Mouse (Mus musculus): ENCODE results near the gene Xrra1. TPM values are rescaled to one million over a fixed set of nuclear protein-coding genes. Genes with fewer than 3 reads are reported as not detected.

The Xrra1 gene
- polyA plus RNA-seq, 1 experiment from 2014 or later: not detected

DNA sequence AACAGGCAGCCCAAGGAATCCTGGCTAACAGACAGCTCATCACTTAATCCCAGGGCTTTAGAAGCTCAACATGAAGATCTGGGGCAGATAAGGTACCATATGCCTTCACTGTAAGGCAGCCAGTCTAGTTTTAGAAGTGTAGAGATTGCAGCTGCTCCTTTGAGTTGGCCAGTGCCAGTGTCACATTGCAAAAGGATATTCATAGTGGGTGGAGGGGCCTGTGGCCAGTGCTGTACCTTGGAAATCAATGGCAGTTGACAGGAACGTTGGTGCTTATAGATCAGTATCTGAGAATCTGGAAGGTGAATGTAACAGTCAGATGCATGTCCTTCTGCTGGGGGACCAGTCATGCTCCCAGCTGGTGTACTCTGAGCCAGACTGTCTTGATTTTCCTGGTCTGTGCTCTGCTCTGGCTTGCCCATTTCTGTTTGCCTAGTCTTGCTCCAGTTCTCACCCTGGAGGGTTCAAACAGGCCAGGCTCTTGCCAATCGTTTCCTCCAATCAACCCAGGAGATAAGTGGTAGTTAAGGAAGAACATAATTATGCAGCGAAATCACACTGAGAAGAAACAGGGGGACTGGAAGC lies 45.6 kb downstream of the Xrra1 start:
- Histone ChIP-seq H3K4me2 (no peak overlapping the region), H3K9ac (no peak overlapping the region), H3K9me3 (replicated peaks) (no peaks in the 10 kb centered on the region), H3K4me1 (peaks cover 23% of the 10 kb centered on the region), H3K27me3 (replicated peaks) (peaks cover 10% of the 10 kb centered on the region), H3K27ac (no peak overlapping the region), H3K4me3 (no peak overlapping the region), H3K36me3 (no peaks in the 10 kb centered on the region)
- ATAC-seq: no peak
- 18% methylated on average over 3 of the region's 3 CpGs for WGBS (ENCODE audit: insufficient replicate concordance)

DNA sequence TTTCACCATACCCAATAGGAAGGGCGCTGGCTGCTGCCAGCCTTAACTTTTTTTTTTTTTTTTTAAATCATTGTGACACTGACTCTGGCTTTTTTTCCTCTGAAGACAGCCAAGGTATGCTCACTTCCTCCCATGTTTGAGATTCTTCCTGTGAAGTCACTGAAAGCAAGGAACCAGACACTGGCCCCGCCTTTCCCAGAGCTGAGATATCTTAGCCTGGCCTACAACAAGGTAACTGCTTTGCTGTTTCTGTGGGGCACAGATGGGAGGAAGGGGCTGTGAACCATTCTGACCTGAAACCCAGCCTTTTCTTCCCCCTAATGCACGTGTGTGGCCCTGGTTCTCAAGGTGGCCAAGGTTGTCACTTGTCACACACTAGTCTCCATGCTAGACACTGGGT lies 47.4 kb downstream of the Xrra1 start:
- no peak overlapping the region for H3K9ac ChIP-seq

DNA sequence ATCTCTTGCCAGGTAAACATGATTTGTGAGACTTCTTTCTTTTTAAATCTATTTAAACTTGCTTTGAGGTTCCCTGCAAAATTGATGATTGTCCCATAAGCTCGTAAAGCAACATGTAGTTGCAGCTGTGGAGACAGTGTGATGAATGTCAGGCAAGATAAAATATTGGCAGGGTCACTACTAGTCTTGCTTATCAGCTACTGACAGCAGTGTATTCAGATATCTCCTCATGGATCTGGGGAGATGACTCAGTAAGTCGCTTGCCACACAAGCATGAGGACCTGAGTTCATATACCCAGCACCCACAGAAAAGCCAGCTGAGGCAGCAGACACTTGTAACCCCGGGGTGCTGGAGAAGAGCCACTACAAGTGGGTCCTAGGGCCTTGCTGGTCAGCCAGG lies 48.5 kb downstream of the Xrra1 start:
- 25% methylated on average over 3 of the region's 3 CpGs for WGBS (ENCODE audit: insufficient replicate concordance)
- H3K9ac ChIP-seq: no peak overlapping the region
- H3K4me3 ChIP-seq: no peak overlapping the region
- ATAC-seq: peak; percentile 71
- H3K27ac ChIP-seq: no peak overlapping the region
- no peaks in the 10 kb centered on the region for H3K9me3 ChIP-seq (replicated peaks)
- H3K27me3 ChIP-seq (replicated peaks): 0 out of 2 replicates have a peak, but pooled peaks cover 5% of the 10 kb centered on the region
- no peak overlapping the region for H3K4me2 ChIP-seq
- peaks cover 23% of the 10 kb centered on the region for H3K4me1 ChIP-seq
- no peaks in the 10 kb centered on the region for H3K36me3 ChIP-seq

More for the DNA sequence above, 47.4 kb downstream of the Xrra1 start:
- Histone ChIP-seq H3K36me3 (no peaks in the 10 kb centered on the region), H3K4me2 (no peak overlapping the region), H3K27ac (no peak overlapping the region), H3K4me3 (no peak overlapping the region), H3K27me3 (replicated peaks) (peaks cover 11% of the 10 kb centered on the region), H3K4me1 (peaks cover 23% of the 10 kb centered on the region), H3K9me3 (replicated peaks) (no peaks in the 10 kb centered on the region)
- 63% methylated on average over 3 of the region's 3 CpGs for whole genome bisulfite sequencing (ENCODE audit: insufficient replicate concordance)
- ATAC-seq: no peak

DNA sequence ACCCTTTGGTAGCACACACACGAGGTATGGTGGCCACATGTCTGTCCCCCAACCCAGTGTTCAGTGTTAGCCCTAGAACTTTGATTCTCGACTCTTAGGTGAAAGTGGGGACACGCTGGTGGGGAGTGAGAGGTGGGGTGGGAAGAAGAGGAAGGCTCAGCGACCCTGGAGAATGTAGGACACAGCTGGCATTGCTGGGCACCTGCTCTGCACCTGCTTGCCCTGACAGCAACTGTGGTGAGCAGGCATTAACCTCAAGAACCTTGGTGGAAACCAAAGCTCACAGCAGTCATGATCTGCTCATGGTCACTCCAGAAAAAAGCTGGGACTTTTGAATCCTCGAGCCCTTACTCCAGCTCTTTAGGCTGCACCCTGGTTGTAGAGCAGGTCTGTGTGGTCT lies 52.1 kb downstream of the Xrra1 start:
- Histone ChIP-seq H3K9me3 (replicated peaks) (no peaks in the 10 kb centered on the region), H3K36me3 (no peaks in the 10 kb centered on the region), H3K4me1 (peaks cover 23% of the 10 kb centered on the region), H3K27me3 (replicated peaks) (peaks cover 26% of the 10 kb centered on the region), H3K9ac (no peak overlapping the region), H3K4me2 (no peak overlapping the region), H3K27ac (no peak overlapping the region), H3K4me3 (no peak overlapping the region)
- ATAC-seq: no peak
- 46% methylated on average over 5 of the region's 5 CpGs for WGBS (ENCODE audit: insufficient replicate concordance)

DNA sequence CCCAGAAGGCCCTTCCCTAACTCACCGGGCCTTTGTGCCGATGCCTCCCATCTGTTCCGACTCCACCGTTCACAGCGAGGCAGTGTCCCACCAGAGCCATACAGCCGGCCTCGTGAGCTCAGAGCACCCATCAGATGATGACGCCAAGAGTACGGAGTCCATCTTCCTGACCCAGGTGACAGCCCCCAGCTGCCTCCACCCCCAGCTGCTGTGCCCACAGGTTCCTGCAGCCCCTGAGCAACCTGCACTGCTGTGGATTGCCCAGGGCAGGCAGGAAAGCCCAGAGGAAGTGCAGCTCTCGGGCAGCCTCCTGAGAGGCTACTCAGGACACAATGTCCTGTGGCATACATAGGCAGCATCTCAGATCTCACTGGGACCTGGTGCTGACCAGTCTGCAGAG lies 55.4 kb downstream of the Xrra1 start:
- H3K27me3 ChIP-seq (replicated peaks): peaks cover 59% of the 10 kb centered on the region
- peaks cover 12% of the 10 kb centered on the region for H3K4me1 ChIP-seq
- no peak for ATAC-seq
- WGBS (ENCODE audit: insufficient replicate concordance): 73% methylated on average over 10 of the region's 10 CpGs
- no peaks in the 10 kb centered on the region for H3K36me3 ChIP-seq
- no peak overlapping the region for H3K27ac ChIP-seq
- H3K9me3 ChIP-seq (replicated peaks): no peaks in the 10 kb centered on the region
- H3K9ac ChIP-seq: no peak overlapping the region
- H3K4me3 ChIP-seq: no peak overlapping the region
- no peak overlapping the region for H3K4me2 ChIP-seq

DNA sequence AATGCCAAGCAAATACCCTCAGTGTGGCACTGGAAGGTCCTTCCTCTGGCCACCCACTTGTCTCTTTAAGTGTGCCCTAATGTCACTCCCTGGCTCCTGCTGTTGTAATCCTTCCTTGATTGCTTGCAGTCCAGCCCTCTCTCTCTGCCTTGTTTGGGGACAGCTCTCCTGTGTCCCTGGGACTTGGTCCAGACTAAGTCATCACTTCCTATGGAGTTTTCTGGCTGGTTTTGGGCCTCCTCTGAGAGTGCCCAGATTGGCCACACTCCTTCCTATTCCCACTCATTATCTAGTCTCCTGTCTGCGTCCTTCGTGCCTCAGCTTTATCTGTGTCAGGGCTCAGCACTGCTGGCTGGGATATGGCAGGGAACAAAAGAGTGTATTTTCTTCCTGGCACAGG lies 56.6 kb downstream of the Xrra1 start:
- H3K4me3 ChIP-seq: no peak overlapping the region
- no peaks in the 10 kb centered on the region for H3K36me3 ChIP-seq
- no peak overlapping the region for H3K4me2 ChIP-seq
- H3K4me1 ChIP-seq: peaks cover 12% of the 10 kb centered on the region
- H3K27ac ChIP-seq: no peak overlapping the region
- 31% methylated on average over 2 of the region's 2 CpGs for WGBS (ENCODE audit: insufficient replicate concordance)
- no peak overlapping the region for H3K9ac ChIP-seq
- no peaks in the 10 kb centered on the region for H3K9me3 ChIP-seq (replicated peaks)
- no peak for ATAC-seq
- H3K27me3 ChIP-seq (replicated peaks): peaks cover 60% of the 10 kb centered on the region

DNA sequence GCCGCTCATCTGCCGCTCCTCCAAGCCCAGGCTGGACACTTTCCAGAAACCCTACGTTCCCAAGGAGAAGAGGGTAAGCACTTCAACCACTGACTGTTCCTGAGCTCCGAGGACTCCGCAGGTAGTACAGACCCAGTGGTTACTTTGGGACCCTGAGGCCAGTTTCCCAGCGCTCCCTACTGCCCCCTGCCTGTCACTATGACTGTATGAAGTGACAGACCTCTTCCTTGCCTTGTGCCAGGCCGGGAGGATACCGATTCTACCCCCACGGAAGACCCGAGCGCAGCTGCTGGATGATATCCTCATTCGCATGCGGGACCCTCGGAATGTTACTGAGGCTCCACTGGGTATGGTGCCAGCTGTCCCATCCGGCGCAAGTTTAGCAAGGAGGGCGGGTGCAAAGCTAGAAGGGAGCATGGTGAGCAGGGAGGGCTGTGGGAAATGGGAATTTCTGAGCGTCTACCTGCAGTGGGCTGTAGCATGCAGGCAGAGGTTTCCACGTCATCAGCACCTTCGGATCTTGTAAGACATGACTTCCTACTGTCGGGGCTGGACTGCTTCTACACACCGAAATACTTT lies 57.9 kb downstream of the Xrra1 start:
- 0 out of 2 replicates have a peak overlapping the region, but pooled peaks have one; percentile 42 for H3K9ac ChIP-seq
- no peak for ATAC-seq
- H3K4me2 ChIP-seq: peak overlapping the region; percentile 67
- peak overlapping the region; percentile 37 for H3K4me3 ChIP-seq
- peaks cover 4% of the 10 kb centered on the region; the same call in 1 of the 2 replicates for H3K36me3 ChIP-seq
- H3K27ac ChIP-seq: no peak overlapping the region
- H3K4me1 ChIP-seq: peaks cover 12% of the 10 kb centered on the region
- WGBS (ENCODE audit: insufficient replicate concordance): 7% methylated on average over 22 of the region's 22 CpGs
- peaks cover 58% of the 10 kb centered on the region for H3K27me3 ChIP-seq (replicated peaks)
- no peaks in the 10 kb centered on the region for H3K9me3 ChIP-seq (replicated peaks)

DNA sequence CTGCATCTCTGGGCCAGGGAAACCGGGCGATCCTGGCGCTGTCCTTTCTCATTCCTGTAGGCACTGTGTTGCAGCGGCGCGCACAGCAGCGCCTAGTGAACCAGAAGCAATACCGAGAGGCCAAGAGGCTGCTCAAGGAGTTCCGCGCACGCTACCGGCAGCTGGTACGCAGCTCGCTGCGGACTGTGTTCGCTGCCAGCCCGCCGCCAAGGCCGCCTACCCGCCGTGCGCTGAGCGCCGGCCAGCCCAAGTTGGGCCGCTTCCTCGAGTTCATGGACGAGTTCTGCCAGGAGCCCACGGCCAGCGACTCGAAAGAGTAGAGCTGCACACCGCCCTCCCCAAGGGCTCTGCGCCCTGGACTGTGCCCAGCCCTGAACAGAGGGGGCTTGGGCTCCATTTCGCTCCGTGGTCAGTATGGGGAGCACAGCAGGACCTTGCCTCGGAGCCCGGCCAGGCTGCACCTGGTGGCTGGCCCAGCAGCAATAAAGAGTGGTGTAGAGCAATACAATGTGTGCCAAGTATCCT lies 58.5 kb downstream of the Xrra1 start:
- Histone ChIP-seq H3K4me3 (peak overlapping the region; percentile 37), H3K36me3 (peaks cover 4% of the 10 kb centered on the region; the same call in 1 of the 2 replicates), H3K27me3 (replicated peaks) (peaks cover 56% of the 10 kb centered on the region), H3K9me3 (replicated peaks) (no peaks in the 10 kb centered on the region), H3K27ac (no peak overlapping the region), H3K4me2 (peak overlapping the region; percentile 67), H3K4me1 (peaks cover 12% of the 10 kb centered on the region), H3K9ac (peak overlapping the region; percentile 42; the same call in 1 of the 2 replicates)
- no peak for ATAC-seq
- WGBS (ENCODE audit: insufficient replicate concordance): 2% methylated on average over 36 of the region's 36 CpGs

DNA sequence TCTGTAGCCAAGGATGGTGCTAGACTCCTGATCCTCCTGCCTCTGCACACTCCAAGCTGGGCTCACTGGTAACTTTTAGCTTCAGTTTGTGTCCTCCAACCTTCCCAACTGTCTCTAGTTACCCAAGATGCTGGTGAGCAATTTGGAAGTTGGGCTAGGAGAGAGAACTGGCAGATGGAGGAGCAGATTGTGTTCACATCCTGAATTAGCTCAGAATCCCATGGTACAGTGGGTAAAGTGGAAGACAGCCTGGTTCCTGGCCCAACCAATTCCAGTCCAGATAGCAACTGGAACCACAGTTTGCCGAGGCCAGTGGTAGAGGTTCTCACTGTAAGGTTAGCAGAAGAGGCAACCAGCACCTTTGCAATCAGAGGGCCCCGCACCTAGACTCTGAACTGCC lies 60.2 kb downstream of the Xrra1 start:
- no peak overlapping the region for H3K4me2 ChIP-seq
- no peaks in the 10 kb centered on the region for H3K9me3 ChIP-seq (replicated peaks)
- peaks cover 51% of the 10 kb centered on the region for H3K27me3 ChIP-seq (replicated peaks)
- ATAC-seq: no peak
- no peak overlapping the region for H3K27ac ChIP-seq
- H3K36me3 ChIP-seq: peaks cover 12% of the 10 kb centered on the region
- H3K4me1 ChIP-seq: peaks cover 12% of the 10 kb centered on the region
- H3K4me3 ChIP-seq: no peak overlapping the region
- H3K9ac ChIP-seq: no peak overlapping the region
- 86% methylated on average over 2 of the region's 2 CpGs for WGBS (ENCODE audit: insufficient replicate concordance)

DNA sequence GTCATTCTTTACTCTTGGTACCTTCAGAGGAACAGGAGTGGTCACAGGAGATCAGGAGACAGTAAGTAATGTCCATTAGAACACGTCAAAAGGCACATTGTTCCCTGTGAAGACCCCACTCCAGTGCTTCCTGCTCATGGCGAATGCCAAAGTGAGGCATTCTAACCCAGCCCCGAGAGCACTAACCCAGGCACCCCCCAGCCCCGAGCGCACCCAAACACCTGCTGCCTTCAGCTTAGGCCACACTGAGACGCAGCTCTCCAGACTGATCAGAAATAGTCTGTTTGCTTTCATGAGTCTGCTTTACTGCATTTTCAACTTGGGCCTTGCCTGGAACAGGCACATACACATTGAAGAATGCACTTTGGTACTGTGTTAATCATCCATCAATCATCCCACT lies 61.1 kb downstream of the Xrra1 start:
- peaks cover 20% of the 10 kb centered on the region for H3K36me3 ChIP-seq
- no peak overlapping the region for H3K27ac ChIP-seq
- peaks cover 43% of the 10 kb centered on the region for H3K27me3 ChIP-seq (replicated peaks)
- no peak overlapping the region for H3K9ac ChIP-seq
- H3K9me3 ChIP-seq (replicated peaks): no peaks in the 10 kb centered on the region
- WGBS (ENCODE audit: insufficient replicate concordance): 78% methylated on average over 6 of the region's 6 CpGs
- no peak overlapping the region for H3K4me3 ChIP-seq
- H3K4me1 ChIP-seq: peaks cover 12% of the 10 kb centered on the region
- no peak for ATAC-seq
- H3K4me2 ChIP-seq: no peak overlapping the region

DNA sequence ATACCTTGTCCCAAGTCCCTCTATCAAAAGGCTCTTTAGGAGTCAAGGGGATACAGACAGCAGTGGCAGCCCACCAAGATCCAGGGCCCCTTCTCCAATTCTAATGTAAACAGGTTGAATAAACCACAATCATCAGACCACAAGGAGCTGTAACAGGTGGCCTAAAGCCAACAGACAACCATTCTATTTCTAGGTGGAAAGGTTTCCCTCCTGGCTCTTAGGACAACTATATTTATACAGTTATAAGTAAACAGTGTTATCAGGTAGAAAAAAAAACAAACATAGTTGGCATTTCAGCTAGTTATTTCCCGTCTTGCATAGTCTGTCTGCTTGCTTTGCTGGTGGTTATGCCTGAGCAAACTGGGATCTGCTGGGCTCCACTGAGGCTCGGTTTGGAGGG lies 61.5 kb downstream of the Xrra1 start:
- ATAC-seq: no peak
- Histone ChIP-seq H3K4me2 (no peak overlapping the region), H3K9me3 (replicated peaks) (no peaks in the 10 kb centered on the region), H3K4me1 (peaks cover 12% of the 10 kb centered on the region), H3K27ac (no peak overlapping the region), H3K27me3 (replicated peaks) (peaks cover 40% of the 10 kb centered on the region), H3K9ac (no peak overlapping the region), H3K36me3 (peaks cover 25% of the 10 kb centered on the region), H3K4me3 (no peak overlapping the region)
- WGBS (ENCODE audit: insufficient replicate concordance): 70% methylated on average over 2 of the region's 2 CpGs

DNA sequence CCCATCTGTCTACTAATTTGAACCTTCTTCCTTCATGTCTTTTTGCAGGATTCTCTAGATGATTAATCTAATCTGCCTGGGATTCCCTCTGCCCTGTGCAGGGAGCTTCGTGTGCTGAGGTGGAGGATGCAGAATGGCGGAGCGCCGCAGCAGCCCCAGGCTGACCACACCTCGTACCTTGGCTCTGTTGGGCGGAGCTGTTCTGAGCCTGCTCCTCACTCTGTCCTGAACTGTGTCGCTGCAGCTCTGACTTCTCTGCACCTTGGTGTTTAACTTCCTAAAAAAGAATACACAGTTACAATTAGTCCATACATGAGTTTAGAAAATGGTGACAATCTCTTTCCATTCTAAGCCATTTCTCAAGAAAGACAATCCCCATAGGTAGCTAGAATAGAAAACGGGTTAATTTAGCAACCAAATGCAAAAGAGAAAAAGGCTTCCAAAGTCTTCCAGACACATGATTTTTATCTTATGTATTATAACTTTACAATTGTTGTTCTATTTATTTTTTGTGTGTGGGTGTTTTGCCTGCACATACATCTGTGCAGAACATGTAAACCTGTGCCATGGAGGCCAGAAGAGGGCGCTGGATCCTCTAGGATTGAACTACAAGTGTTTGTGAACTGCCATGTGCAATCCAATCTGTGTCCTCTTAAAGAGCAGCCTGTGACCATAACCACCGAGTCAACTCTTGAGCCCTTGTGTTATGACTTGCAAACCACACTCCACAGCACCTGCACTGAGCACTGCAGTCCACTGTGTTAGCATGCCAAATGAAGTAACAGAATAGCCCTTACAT lies 68.2 kb downstream of the Xrra1 start:
- no peak overlapping the region for H3K27ac ChIP-seq
- H3K4me2 ChIP-seq: no peak overlapping the region
- no peak overlapping the region for H3K4me3 ChIP-seq
- no peak for ATAC-seq
- H3K4me1 ChIP-seq: no peaks in the 10 kb centered on the region
- H3K9ac ChIP-seq: no peak overlapping the region
- WGBS (ENCODE audit: insufficient replicate concordance): 72% methylated on average over 10 of the region's 10 CpGs
- H3K27me3 ChIP-seq (replicated peaks): no peaks in the 10 kb centered on the region
- H3K36me3 ChIP-seq: peaks cover 46% of the 10 kb centered on the region
- H3K9me3 ChIP-seq (replicated peaks): no peaks in the 10 kb centered on the region
